Mouse (Mus musculus): Measurements from ENCODE around the gene Fto. TPM values are rescaled to one million over a fixed set of nuclear protein-coding genes. Genes with fewer than 3 reads are reported as not detected.

Fto gene
- polyA plus RNA-seq, 2 experiments, result 10.0 to 15.6 TPM

- no peak overlapping the region for H3K4me2 ChIP-seq (ENCODE audit: low read depth)
- H3K4me3 ChIP-seq (ENCODE audit: insufficient read depth in 1 of 2, low read depth in 2 of 2, low read length in 2 of 2), result no peak overlapping the region
- H3K27ac ChIP-seq, result no peak overlapping the region
- WGBS (ENCODE audit: insufficient replicate concordance), result 84% methylated on average over 3 of the region's 3 CpGs
- no peaks in the 10 kb centered on the region for H3K36me3 ChIP-seq (replicated peaks; ENCODE audit: control insufficient read depth, insufficient read depth, low read depth)
- no peaks in the 10 kb centered on the region for H3K9me3 ChIP-seq (ENCODE audit: control insufficient read depth, low read length)
- H3K4me1 ChIP-seq (replicated peaks; ENCODE audit: control insufficient read depth in 2 of 2, insufficient read depth in 2 of 2, low read length in 1 of 2), result peaks cover 0 to 8% of the 10 kb centered on the region in 2 experiments; a peak in 2 of 4 replicates
- TF ChIP-seq EP300 (IDR thresholded peaks at IDR 0.05; ENCODE audit: low read depth), result no peak
- no peak for TF ChIP-seq CTCF (IDR thresholded peaks at IDR 0.05; ENCODE audit: low read depth)
- H3K9ac ChIP-seq (replicated peaks), result no peak overlapping the region
- ATAC-seq (ENCODE audit: insufficient read depth) (no peak), DNase-seq (ENCODE audit: low read depth in 3 of 3, low spot score in 3 of 3) (no peak)
- H3K27me3 ChIP-seq (ENCODE audit: control insufficient read depth, insufficient read depth, low read length), result no peaks in the 10 kb centered on the region
Observed at GRCm38 (mm10) chr8:91504360-91504759, 191.0 kb downstream of the Fto start.

- ATAC-seq (ENCODE audit: insufficient read depth) (no peak), DNase-seq (ENCODE audit: low read depth in 3 of 3, low spot score in 3 of 3) (no peak)
- no peaks in the 10 kb centered on the region for H3K27me3 ChIP-seq (ENCODE audit: control insufficient read depth, insufficient read depth, low read length)
- no peak overlapping the region for H3K4me2 ChIP-seq (ENCODE audit: low read depth)
- no peak overlapping the region for H3K9ac ChIP-seq (replicated peaks)
- no peak overlapping the region for H3K27ac ChIP-seq
- TF ChIP-seq EP300 (IDR thresholded peaks at IDR 0.05; ENCODE audit: low read depth) (no peak), CTCF (IDR thresholded peaks at IDR 0.05; ENCODE audit: low read depth) (no peak)
- no peak overlapping the region for H3K4me3 ChIP-seq (ENCODE audit: insufficient read depth in 1 of 2, low read depth in 2 of 2, low read length in 2 of 2)
- H3K9me3 ChIP-seq (ENCODE audit: control insufficient read depth, low read length), result no peaks in the 10 kb centered on the region
- H3K4me1 ChIP-seq (replicated peaks; ENCODE audit: control insufficient read depth in 2 of 2, insufficient read depth in 2 of 2, low read length in 1 of 2), result peaks cover 0 to 8% of the 10 kb centered on the region in 2 experiments; a peak in 2 of 4 replicates
- H3K36me3 ChIP-seq (replicated peaks; ENCODE audit: control insufficient read depth, insufficient read depth, low read depth), result no peaks in the 10 kb centered on the region
- 73% methylated on average over 10 of the region's 10 CpGs for WGBS (ENCODE audit: insufficient replicate concordance)
Observed at GRCm38 (mm10) chr8:91504891-91505290, 191.6 kb downstream of the Fto start.

- Histone ChIP-seq H3K36me3 (replicated peaks; ENCODE audit: control insufficient read depth, insufficient read depth, low read depth) (no peaks in the 10 kb centered on the region), H3K4me3 (ENCODE audit: insufficient read depth in 1 of 2, low read depth in 2 of 2, low read length in 2 of 2) (no peak overlapping the region), H3K27me3 (ENCODE audit: control insufficient read depth, insufficient read depth, low read length) (no peaks in the 10 kb centered on the region), H3K9ac (replicated peaks) (no peak overlapping the region), H3K9me3 (ENCODE audit: control insufficient read depth, low read length) (no peaks in the 10 kb centered on the region), H3K27ac (no peak overlapping the region), H3K4me1 (replicated peaks; ENCODE audit: control insufficient read depth in 2 of 2, insufficient read depth in 2 of 2, low read length in 1 of 2) (peaks cover 0 to 8% of the 10 kb centered on the region in 2 experiments; a peak in 2 of 4 replicates), H3K4me2 (ENCODE audit: low read depth) (no peak overlapping the region)
- 60% methylated on average over 8 of the region's 8 CpGs for WGBS (ENCODE audit: insufficient replicate concordance)
- ATAC-seq (ENCODE audit: insufficient read depth) (no peak), DNase-seq (ENCODE audit: low read depth in 3 of 3, low spot score in 3 of 3) (peak in 2 of 3 experiments; percentile 12 to 17)
- TF ChIP-seq CTCF (IDR thresholded peaks at IDR 0.05; ENCODE audit: low read depth) (no peak), EP300 (IDR thresholded peaks at IDR 0.05; ENCODE audit: low read depth) (no peak)
Observed at GRCm38 (mm10) chr8:91505411-91505954, 192.2 kb downstream of the Fto start.

GRCm38 (mm10) chr8:91505997-91506672 lies 192.8 kb downstream of the Fto start:
- H3K9me3 ChIP-seq (ENCODE audit: control insufficient read depth, low read length), result no peaks in the 10 kb centered on the region
- H3K4me2 ChIP-seq (ENCODE audit: low read depth), result no peak overlapping the region
- TF ChIP-seq CTCF (IDR thresholded peaks at IDR 0.05; ENCODE audit: low read depth) (no peak), EP300 (IDR thresholded peaks at IDR 0.05; ENCODE audit: low read depth) (no peak)
- no peaks in the 10 kb centered on the region for H3K27me3 ChIP-seq (ENCODE audit: control insufficient read depth, insufficient read depth, low read length)
- no peak overlapping the region for H3K9ac ChIP-seq (replicated peaks)
- DNase-seq (ENCODE audit: low read depth in 3 of 3, low spot score in 3 of 3) (no peak), ATAC-seq (ENCODE audit: insufficient read depth) (no peak)
- H3K4me3 ChIP-seq (ENCODE audit: insufficient read depth in 1 of 2, low read depth in 2 of 2, low read length in 2 of 2), result no peak overlapping the region
- no peak overlapping the region for H3K27ac ChIP-seq
- H3K36me3 ChIP-seq (replicated peaks; ENCODE audit: control insufficient read depth, insufficient read depth, low read depth), result no peaks in the 10 kb centered on the region
- peaks cover 0 to 8% of the 10 kb centered on the region in 2 experiments; a peak in 2 of 4 replicates for H3K4me1 ChIP-seq (replicated peaks; ENCODE audit: control insufficient read depth in 2 of 2, insufficient read depth in 2 of 2, low read length in 1 of 2)
- 37% methylated on average over 4 of the region's 4 CpGs for WGBS (ENCODE audit: insufficient replicate concordance)

GRCm38 (mm10) chr8:91506682-91507257 lies 193.4 kb downstream of the Fto start:
- Histone ChIP-seq H3K27me3 (ENCODE audit: control insufficient read depth, insufficient read depth, low read length) (no peaks in the 10 kb centered on the region), H3K4me2 (ENCODE audit: low read depth) (no peak overlapping the region), H3K36me3 (replicated peaks; ENCODE audit: control insufficient read depth, insufficient read depth, low read depth) (no peaks in the 10 kb centered on the region), H3K9ac (replicated peaks) (no peak overlapping the region), H3K4me3 (ENCODE audit: insufficient read depth in 1 of 2, low read depth in 2 of 2, low read length in 2 of 2) (no peak overlapping the region), H3K9me3 (ENCODE audit: control insufficient read depth, low read length) (no peaks in the 10 kb centered on the region), H3K27ac (no peak overlapping the region), H3K4me1 (replicated peaks; ENCODE audit: control insufficient read depth in 2 of 2, insufficient read depth in 2 of 2, low read length in 1 of 2) (peaks cover 0 to 8% of the 10 kb centered on the region in 2 experiments; a peak in 2 of 4 replicates)
- 51% methylated on average over 6 of the region's 6 CpGs for WGBS (ENCODE audit: insufficient replicate concordance)
- no peak for TF ChIP-seq EP300 (IDR thresholded peaks at IDR 0.05; ENCODE audit: low read depth)
- TF ChIP-seq CTCF (IDR thresholded peaks at IDR 0.05; ENCODE audit: low read depth), result no peak
- ATAC-seq (ENCODE audit: insufficient read depth) (no peak), DNase-seq (ENCODE audit: low read depth in 3 of 3, low spot score in 3 of 3) (no peak)

Measured in liver, embryonic 14.5 days (tissue).